Mouse (Mus musculus) midbrain, embryonic 14.5 days (tissue): ENCODE results near the gene Srpx2. TPM values are rescaled to one million over a fixed set of nuclear protein-coding genes. Genes with fewer than 3 reads are reported as not detected.
A peak's percentile ranks its signal among the peaks of the same experiment; 100 is the strongest.

ENCODE experiments used
- ATAC-seq: fragments of 200-750 bp; cut with Nextera tagmentation; 2 replicates; pipeline ENCODE4 v1.8.0; 2017; ENCODE audit warnings: moderate number of reproducible peaks, moderate library complexity; ENCODE audit not compliant: low FRiP score, low TSS enrichment
- DNase-seq: peaks from one replicate; pipeline ENCODE4 v3.0.0-alpha.2; 2015
- H3K27ac ChIP-seq: fragments of 300-500 bp; sonication (generic); replicated peaks from 2 replicates; pipeline ENCODE4 v1.5.1; 2014; ENCODE audit warnings: mild to moderate bottlenecking, low read depth, low read length, moderate library complexity
- H3K27me3 ChIP-seq: fragments of 300-500 bp; sonication (generic); 2 replicates; pipeline ENCODE4 v1.6.1; 2014; ENCODE audit warnings: low read length, control low read depth, mixed read lengths; ENCODE audit not compliant: control insufficient read depth, insufficient read depth
- H3K36me3 ChIP-seq: fragments of 300-500 bp; sonication (generic); 2 replicates; pipeline ENCODE4 v1.6.1; 2014; ENCODE audit warnings: low read length, control low read depth; ENCODE audit not compliant: control insufficient read depth, insufficient read depth
- H3K4me1 ChIP-seq: fragments of 300-500 bp; sonication (generic); 2 replicates; pipeline ENCODE4 v1.6.1; 2014; ENCODE audit warnings: mild to moderate bottlenecking, antibody characterized with exemption, low read length, control low read depth; ENCODE audit not compliant: control insufficient read depth, insufficient read depth
- H3K4me2 ChIP-seq: fragments of 300-500 bp; sonication (generic); 2 replicates; pipeline ENCODE4 v1.6.1; 2014; ENCODE audit warnings: mild to moderate bottlenecking, low read length, moderate library complexity
- H3K4me3 ChIP-seq: fragments of 300-500 bp; sonication (generic); replicated peaks from 2 replicates; pipeline ENCODE4 v1.5.1; 2014; ENCODE audit warnings: low read depth, low read length
- H3K9ac ChIP-seq: fragments of 300-500 bp; sonication (generic); replicated peaks from 2 replicates; pipeline ENCODE4 v1.6.1; 2014; ENCODE audit warnings: mild to moderate bottlenecking, low read length, moderate library complexity
- H3K9me3 ChIP-seq: fragments of 300-500 bp; sonication (generic); 2 replicates; pipeline ENCODE4 v1.6.1; 2016; ENCODE audit warnings: low read length, control low read depth, mixed read lengths; ENCODE audit not compliant: control insufficient read depth
- WGBS: fragments of 180-500 bp; shearing (Covaris S2); extraction: QIAGEN DNeasy Blood & Tissue Kit; methylation state at CpG from one replicate; pipeline ENCODE4 v1.1.7; 2014; 5-methylcytosine and 5-hydroxymethylcytosine counted together
- polyA plus RNA-seq: library from polyadenylated mRNA; unstranded; fragments of >200 nt; fragmentation: Nextera tagmentation; extraction: Ambion mirVana; gene quantifications from 2 replicates; pipeline ENCODE4 v1.2.1, GENCODE M21; 2014

The Srpx2 gene
- polyA plus RNA-seq, 1 experiment from 2014 or later = 2.0 TPM

- H3K9ac ChIP-seq = no peak within 1 kb of the TSS
- ATAC-seq (peak; percentile 58; the same call in 1 of the 2 replicates), DNase-seq (peak; percentile 31)
Measured at GRCm38 (mm10) chrX:133981231-133982002, 73.2 kb downstream of the Srpx2 start, which contains the start of gene Sytl4. Gene Sytl4 (minus strand): TSS chrX:133981812.

More at GRCm38 (mm10) chrX:133981231-133982002, 73.2 kb downstream of the Srpx2 start, which contains the start of gene Sytl4:
- 17% methylated on average over 29 of the region's 29 CpGs for WGBS
- Histone ChIP-seq H3K27me3 (0 out of 2 replicates have a peak, but pooled peaks cover 4% of the 10 kb centered on the region), H3K4me3 (peak within 1 kb of the TSS; percentile 24), H3K27ac (no peak within 1 kb of the TSS), H3K4me1 (no peaks in the 10 kb centered on the region), H3K9me3 (no peaks in the 10 kb centered on the region), H3K4me2 (peak within 1 kb of the TSS; percentile 52), H3K36me3 (no peaks in the 10 kb centered on the region)

Other genes starting within 250 kb of the Srpx2 start
- 24.4 and 33.1 TPM in 2 replicates for gene Pcdh19, start 219.4 kb upstream of the Srpx2 start, polyA plus RNA-seq
- 0.16 and 0.57 TPM in 2 replicates for gene Tnmd, start 57.4 kb upstream of the Srpx2 start, polyA plus RNA-seq
- gene Tspan6, start 10.0 kb upstream of the Srpx2 start, polyA plus RNA-seq = 309 and 333 TPM in 2 replicates
- 0.39 and 0.75 TPM in 2 replicates for gene Sytl4, start 73.4 kb downstream of the Srpx2 start, polyA plus RNA-seq
- gene Cstf2, start 150.8 kb downstream of the Srpx2 start, polyA plus RNA-seq = 65.3 and 83.8 TPM in 2 replicates